Mouse (Mus musculus) thymus, postnatal 36 days (tissue): ENCODE measurements at regions not wholly inside any gene's neighbourhood (a gene's known extent, or its start where the extent isn't known, plus 50 kb on each side); places are given as distances from the start of the nearest gene placed in this dataset.

Experiments
- DNase-seq, 2 experiments: peaks; one replicate each; pipeline ENCODE4 v3.0.0; 2022; ENCODE audit warnings: mixed read lengths in 2 of 2

- no peak for DNase-seq
These were observed 92.4 kb upstream of the Hnrnpk start for GRCm38 (mm10) chr13:58495390-58496073.

- no peak for DNase-seq
These were observed 91.6 kb upstream of the Hnrnpk start for GRCm38 (mm10) chr13:58494726-58495125.

- no peak for DNase-seq
These were observed 87.7 kb upstream of the Hnrnpk start for GRCm38 (mm10) chr13:58490829-58491228.

GRCm38 (mm10) chr13:58485011-58485410 lies 81.9 kb upstream of the Hnrnpk start:
- no peak for DNase-seq

- no peak for DNase-seq
These were observed 79.6 kb upstream of the Hnrnpk start for GRCm38 (mm10) chr13:58482701-58483100.

- DNase-seq = no peak
These were observed 77.9 kb upstream of the Hnrnpk start for GRCm38 (mm10) chr13:58480928-58481598.

- DNase-seq = no peak
These were observed 77.3 kb upstream of the Hnrnpk start for GRCm38 (mm10) chr13:58480388-58480927.

GRCm38 (mm10) chr13:58478438-58478837 lies 75.3 kb upstream of the Hnrnpk start:
- no peak for DNase-seq

- no peak for DNase-seq
These were observed 74.1 kb upstream of the Hnrnpk start for GRCm38 (mm10) chr13:58477253-58477652.

GRCm38 (mm10) chr13:58476033-58476830 lies 73.1 kb upstream of the Hnrnpk start:
- DNase-seq = no peak

GRCm38 (mm10) chr13:58475495-58475894 lies 72.4 kb upstream of the Hnrnpk start:
- no peak for DNase-seq

GRCm38 (mm10) chr13:58472455-58472854 lies 69.3 kb upstream of the Hnrnpk start:
- no peak for DNase-seq

- peak; percentile 18 to 33 for DNase-seq
These were observed 68.6 kb upstream of the Hnrnpk start for GRCm38 (mm10) chr13:58471704-58472103.

GRCm38 (mm10) chr13:58469731-58470130 lies 66.6 kb upstream of the Hnrnpk start:
- no peak for DNase-seq

GRCm38 (mm10) chr13:58467097-58467642 lies 64.0 kb upstream of the Hnrnpk start:
- no peak for DNase-seq

GRCm38 (mm10) chr13:58465206-58466104 lies 62.3 kb upstream of the Hnrnpk start:
- DNase-seq = no peak
